Mouse (Mus musculus): Measurements from ENCODE around the gene Ccl3. TPM values are rescaled to one million over a fixed set of nuclear protein-coding genes. Genes with fewer than 3 reads are reported as not detected.
A peak's percentile ranks its signal among the peaks of the same experiment; 100 is the strongest.

Gene Ccl3
- under 1 TPM in 1 of 2 experiments, not detected in 1; 0.35 TPM for total RNA-seq (2021)

DNA sequence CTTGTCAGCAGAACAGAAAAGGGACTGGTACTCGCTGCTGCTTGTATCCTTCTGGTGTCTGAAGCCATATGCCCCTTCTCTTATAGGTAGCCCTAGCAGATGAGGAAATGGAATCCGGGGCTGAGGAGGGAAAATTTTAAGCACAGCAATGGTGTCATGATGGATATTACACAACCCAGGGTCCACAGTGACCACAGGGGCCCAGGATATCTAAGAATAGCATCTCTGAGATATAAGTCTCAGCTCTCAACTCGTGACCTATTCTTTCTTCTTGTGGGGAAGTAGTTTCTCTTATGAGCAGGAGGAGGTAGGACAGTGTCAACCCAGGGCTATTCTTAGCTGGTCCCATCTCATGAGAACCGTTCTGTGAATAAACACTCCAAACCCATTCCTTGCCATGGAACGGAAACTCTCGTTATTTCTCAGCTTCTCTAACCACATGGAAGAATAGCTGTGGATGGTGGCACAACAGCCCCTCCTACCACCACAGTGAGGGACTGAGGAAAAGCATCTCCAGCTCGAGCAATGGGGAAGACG lies at the start of gene Ccl3:
Gene Ccl3, minus strand, starts transcription at position 51 of the 537 bp plus-strand sequence.
- DNase-seq = no peak
- intact Hi-C loops (cut with DNase I) = no loop called here

DNA sequence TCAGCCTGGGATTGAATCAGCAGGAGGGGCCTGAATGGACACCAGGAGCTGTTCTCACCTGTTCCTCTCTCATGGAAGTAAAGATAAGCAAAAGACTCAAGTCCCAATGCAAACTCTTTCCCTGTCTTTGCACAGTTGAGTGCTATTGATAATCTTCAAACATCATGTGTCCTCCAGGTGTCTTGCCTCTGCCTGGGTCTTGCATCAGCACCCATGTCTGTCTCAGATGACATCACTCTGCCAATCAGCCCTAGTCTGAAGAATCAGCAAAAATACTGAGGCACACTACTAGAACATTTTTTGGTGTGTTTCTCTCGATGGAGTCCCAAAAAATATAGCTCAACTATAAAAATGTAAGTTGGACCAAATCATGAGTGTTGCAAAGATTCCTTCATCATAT lies 42.9 kb upstream of the Ccl3 start:
- intact Hi-C loops (cut with DNase I) = no loop called here
- DNase-seq = no peak

DNA sequence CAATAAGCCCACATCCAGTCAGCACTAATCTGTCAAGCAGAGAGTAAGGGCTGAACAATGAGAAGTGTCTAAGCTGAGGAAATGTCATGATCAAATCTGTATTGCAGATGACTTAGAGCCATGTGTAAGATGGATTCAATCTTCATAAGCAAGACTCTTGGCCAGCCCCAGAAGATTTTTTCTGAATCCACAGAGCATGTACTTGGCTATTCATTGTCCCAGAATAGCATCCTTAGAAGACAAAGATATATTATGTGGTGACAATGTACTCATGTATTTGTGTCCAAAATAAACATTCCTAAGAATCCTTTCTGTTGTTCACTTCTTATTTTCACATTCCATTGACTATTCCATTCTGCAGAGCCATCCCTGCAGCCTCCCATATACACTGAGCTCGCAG lies 40.8 kb upstream of the Ccl3 start:
- no peak for DNase-seq
- intact Hi-C loops (cut with DNase I) = no loop called here

DNA sequence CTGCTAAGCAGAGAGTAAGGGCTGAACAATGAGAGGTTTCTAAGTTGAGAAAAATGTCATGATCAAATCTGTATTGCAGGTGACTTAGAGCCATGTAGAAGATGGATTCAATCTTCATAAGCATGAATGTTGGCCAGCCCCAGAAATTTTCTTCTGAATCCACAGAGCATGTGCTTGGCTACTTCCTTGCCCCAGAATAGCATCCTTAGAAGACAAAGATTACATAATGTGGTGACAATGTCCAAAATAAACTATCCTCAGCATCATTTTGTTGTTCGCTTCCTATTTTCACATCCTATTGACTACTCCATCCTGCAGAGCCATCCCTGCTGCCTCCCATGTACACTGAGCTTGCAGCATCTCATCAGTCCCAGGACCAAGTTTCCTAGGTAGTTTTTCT lies 26.5 kb upstream of the Ccl3 start:
- no peak for DNase-seq
- intact Hi-C loops (cut with DNase I) = no loop called here

DNA sequence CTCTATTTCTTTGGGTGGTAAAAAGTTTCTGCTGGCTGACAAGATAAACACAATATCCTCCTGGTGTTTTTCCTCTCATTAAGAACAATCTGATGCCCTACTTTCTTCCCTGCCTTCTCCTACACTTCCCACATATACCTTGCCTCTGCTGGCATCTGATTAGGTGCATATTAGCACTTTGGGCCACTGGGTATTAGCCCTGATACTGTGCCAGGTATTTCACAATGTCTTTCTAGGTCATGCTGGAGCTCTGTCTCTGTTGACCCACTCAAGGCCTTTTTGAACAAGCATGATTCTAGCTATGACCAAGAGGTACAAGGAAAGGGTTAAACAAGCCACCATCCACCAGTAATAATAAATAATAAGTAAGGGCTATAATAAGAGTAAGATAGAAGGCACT lies 22.6 kb upstream of the Ccl3 start:
- intact Hi-C loops (cut with DNase I) = no loop called here
- DNase-seq = no peak

DNA sequence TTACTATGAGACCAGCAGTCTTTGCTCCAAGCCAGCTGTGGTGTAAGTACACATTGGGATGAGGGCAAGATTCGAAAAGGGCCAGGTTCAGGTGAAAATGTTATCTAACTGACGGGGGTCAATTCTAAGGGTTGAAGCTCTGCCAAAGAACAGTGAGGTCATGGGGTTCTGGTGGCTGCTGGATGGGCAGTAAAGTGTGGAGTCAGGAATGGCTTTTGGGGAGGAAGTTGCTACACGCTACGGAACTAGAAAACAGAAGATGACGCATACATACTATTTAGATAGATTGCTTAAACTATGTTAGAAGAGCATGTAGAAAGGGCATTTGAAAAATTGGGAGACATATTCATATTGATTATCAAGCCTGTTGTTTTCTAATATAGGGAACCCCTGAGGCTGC lies 14.4 kb upstream of the Ccl3 start:
- intact Hi-C loops (cut with DNase I) = no loop called here
- DNase-seq = no peak

DNA sequence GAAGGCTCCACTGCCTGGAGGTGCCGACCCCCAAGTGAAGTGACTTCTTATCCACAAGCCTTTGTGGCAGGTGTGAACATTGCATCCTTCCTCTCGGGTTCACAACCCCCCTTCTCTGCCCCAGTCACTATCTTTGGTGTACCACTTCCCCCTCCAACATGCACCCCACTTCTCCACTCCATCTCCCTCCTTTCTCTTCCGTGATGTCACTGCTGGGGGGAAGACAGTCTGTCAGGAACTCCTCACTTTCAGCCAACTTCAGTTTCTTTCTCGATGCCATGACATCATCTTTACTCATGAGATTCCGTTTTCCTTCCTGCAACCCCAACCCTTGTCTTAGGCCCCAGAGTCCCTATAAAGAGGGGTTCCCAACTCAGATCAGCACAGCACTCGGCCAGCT lies 13.0 kb upstream of the Ccl3 start, which contains the start of gene Ccl4:
Gene Ccl4, plus strand, starts transcription at position 381 of the 400 bp plus-strand sequence.
- DNase-seq = no peak
- intact Hi-C loops (cut with DNase I) = no loop called here

DNA sequence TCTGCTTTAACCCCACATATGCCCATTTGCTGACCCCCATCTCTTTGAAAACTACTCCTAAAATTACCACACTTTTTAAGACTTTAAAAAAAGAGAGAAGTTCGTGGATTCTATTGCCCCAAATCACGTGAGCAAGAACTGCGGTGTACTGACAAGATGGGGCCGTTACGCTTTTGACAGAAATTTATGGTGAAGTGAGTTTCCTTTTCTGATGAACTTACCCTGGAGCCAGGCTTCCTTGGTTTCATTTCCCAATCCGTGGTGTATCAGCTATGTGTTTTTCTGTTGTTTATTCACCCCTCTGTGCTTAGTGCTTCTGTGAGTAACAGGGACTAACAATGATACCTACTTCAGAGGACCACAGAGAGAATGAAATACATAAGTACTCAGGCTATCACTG lies 9.6 kb upstream of the Ccl3 start:
- no peak for DNase-seq
- intact Hi-C loops (cut with DNase I) = no loop called here

DNA sequence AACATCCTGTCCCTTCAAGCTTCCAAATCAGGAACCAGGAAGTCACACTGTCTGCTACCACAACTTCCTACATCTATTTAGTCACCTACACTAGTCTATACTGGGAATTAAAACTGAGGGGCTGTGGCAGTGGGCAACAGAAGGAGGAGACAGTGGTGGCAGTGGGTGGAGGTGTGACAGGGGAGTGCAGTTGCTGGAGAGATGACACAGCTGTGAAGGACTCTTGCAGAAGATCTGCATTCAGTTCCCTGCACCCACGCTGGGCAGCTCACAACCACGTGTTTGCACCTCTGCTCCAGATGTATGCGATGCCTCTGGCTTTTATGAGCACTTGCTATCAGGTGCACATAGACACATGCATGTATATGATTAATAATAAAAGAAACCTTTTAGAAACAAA lies 8.4 kb upstream of the Ccl3 start:
- intact Hi-C loops (cut with DNase I) = no loop called here
- no peak for DNase-seq

DNA sequence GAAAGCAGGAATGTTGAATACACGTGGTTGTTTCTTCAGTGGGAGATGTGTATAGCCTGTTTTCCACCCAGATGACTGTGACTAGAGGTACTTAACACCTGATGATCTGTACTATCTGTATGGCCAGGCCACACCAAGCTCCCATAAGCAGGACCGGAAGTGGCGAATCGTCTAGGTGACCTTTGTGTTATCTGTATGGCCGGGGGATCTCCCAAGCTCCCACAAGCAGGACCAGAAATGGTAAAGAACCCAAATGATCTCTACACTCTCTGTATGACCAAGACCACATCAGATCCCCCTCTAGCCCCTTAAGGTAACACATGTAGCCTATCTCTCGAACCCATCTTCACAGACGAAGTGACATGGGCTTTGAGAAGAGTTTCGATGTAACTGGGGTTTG lies 5.5 kb upstream of the Ccl3 start:
- no peak for DNase-seq
- intact Hi-C loops (cut with DNase I) = no loop called here

DNA sequence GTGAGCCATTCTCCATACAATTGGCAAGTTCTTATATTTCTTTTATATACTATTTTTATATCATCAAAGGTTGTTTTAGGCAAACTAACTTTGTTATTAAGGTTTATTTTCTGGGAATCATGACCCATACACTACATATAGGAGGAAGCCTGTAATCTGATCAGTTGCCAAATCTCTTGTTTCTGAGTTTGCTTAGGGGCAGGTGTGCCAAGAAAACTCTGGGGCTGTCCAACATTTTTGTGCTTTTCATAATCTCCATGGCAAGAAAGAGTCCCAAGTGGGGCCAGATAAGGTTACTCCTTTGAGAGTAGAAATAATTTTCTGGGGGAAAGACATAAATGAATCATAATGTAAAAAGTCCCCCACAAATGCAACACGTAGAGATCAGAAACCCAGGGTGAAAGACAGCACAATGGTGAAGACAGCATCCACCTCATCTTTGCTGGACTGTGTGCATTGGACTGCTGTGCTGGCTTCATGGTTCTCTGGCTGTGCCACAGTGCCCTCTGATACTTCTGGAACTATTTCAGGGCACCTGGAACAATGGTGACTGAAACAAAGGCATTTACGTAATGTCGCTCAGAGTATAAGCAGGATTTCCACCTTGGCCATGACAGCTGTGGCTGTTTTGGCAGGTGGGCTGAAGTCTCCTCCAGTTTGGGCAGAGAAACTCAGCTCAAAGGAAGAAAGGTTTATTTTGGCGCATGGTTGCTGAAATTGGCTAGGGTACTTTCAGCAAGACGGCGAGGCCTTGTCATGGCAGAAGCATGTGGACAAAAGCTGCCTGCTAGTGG lies 2.6 kb downstream of the Ccl3 start:
- DNase-seq = no peak
- intact Hi-C loops (cut with DNase I) = no loop called here

DNA sequence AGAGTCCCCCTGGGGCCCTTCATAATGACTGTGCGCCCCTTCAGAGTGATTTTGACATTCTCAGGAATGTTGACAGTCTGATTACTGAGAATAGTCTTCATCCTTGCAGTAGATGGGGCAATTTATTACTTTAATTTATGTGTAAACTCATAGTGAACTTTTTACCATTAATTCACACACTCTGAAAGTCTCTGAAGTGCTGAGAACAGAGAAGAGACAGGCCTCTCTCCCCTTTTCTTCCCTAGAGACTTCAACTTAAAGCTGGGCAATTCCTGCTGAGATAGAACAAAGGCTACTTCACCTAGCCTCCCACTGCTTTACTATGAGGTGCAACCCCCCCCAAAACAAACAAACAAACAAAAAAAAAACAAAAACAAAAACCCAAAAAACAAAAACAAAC lies 3.6 kb downstream of the Ccl3 start, which contains the start of gene Rpl9-ps1:
Gene Rpl9-ps1, minus strand, starts transcription at position 101 of the 400 bp plus-strand sequence.
- DNase-seq = no peak
- intact Hi-C loops (cut with DNase I) = no loop called here

DNA sequence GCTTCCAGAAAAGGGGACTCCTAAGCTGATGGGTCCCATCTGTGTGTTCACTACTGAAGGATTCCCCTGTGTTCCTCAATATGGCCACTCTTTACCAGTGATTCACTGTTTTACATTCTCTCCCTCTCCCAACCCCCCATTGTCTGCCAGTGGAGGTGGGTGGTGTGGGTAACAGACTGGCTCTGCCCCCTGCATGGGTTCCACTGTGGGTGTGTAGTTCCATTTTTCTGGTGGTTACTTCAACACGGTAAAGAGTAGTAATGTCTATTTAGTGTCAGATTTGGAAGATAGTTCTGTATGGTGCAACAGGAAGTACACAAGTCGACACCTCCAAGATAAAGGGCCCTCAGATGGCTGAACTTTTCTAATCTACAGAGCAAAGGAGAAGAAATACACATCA lies 7.9 kb downstream of the Ccl3 start:
- intact Hi-C loops (cut with DNase I) = no loop called here
- no peak for DNase-seq

DNA sequence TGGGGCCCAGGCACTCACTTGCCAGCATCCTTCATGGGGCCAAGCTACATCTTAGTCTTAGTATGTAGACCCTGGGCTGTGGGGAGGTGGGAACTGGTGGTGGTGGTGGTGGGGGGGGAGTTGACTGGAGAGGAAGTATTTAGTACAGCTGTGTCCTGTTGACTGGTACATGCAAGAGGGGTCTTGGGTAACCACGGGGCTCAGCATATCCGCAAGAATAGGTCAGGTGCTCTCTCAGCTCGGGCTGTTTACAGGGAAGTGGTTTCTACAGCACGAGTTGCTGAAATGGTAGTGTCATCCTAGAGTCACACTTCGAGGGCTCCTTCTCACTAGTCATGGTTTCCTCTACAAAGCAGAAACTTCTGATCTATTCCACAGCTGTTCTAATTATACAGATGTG lies 9.0 kb downstream of the Ccl3 start:
- peak in 1 of 2 experiments; percentile 18 for DNase-seq
- intact Hi-C loops (cut with DNase I) = no loop called here

DNA sequence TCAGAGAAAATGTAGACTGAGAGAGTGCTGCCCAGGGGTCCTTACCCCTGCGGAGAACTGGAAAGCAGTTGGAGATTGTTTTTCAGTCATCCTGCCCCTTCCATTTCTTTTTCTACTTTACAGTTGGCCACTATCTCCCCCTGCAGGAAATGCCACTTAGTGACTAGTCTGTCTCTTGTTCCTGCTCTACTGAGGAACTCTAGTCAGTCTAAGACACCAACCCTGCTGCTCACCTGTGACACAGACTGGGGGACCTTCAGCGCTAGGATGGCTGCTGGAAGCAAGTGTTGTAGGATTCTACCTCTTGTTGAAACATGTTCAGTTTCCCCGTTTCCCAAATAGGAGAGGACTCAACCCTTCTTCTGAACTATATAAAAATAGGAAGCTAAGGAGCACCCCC lies 9.6 kb downstream of the Ccl3 start:
- DNase-seq = peak; percentile 34 to 38
- intact Hi-C loops (cut with DNase I) = no loop called here

DNA sequence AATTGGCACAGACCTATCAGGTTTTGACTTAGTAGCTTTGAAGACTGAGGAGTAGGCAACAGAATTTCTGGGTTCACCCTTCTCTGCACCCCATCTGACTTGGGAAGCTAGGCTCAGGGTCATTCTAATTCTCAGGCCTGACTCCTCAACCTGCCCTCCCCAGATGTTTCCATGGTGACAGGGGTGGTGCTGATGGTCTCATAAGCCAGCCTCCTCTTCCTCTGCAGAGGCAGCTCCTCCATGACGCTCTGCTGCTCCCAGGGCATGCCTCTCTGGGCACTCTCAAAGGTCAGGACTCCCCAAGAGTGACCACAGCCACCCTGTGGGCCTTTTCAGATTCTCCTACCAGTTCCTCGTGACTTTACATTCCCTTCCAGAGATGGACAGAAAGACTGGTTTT lies 10.2 kb downstream of the Ccl3 start:
- DNase-seq = no peak
- intact Hi-C loops (cut with DNase I) = no loop called here

DNA sequence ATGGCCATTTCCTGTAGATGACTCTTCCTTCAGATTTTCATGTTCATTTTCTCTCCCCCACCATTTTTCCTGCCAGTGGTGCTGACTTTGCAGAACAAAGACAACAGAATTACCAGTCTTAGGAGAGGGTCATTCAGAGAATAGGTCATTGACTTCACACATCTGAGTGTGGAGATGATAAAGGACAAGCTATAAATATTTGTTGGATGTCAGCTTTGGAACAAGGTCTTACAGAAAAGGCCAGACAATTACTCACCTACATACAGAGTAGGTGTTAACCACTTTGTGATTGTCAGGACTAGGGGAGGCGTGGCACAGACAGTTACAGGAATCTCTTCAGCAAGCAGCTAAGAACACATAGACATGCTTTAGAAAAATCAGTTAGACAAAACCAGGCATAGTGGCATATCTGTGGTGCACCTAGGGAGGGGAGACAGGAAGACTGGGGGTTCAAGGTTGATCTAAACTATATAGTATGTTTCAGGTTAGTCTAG lies 12.4 kb downstream of the Ccl3 start:
- DNase-seq = peak; percentile 37 to 52
- intact Hi-C loops (cut with DNase I) = no loop called here

DNA sequence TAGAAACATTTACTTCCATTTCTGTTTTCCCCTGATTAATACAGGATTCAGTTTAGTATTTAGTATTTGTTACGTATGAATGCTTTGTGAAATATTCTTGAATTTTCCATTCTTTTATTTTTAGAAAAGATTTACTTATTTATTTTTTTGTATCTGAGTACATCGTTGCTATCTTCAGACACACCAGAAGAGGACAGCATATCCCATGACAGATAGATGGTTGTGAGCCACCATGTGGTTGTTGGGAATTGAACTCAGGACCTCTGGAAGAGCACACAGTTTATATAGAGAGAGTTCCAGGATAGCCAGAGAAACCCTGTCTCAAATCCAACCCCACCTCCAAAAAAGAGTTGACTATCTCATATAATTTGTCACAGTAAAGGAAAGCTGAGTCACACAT lies 14.3 kb downstream of the Ccl3 start:
- intact Hi-C loops (cut with DNase I) = no loop called here
- DNase-seq = no peak

DNA sequence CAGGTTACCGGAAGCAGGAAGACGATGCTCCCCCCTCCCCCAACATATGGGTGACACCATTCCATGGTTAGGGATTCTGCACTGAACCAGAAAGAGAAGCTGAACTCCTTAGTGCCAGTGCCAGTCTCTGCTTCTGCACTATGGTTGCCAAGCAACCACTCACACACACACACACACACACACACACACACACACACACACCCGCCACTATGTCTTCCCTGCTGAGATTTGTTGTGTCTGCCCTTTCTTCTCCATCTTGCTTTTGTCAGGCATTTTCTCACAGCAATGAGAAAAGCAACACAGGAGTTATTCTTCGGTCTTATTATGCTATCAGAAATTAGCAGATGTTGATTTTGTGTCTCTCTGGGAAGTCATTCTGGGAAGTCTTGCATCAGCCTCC lies 14.7 kb downstream of the Ccl3 start:
- intact Hi-C loops (cut with DNase I) = no loop called here
- DNase-seq = no peak

DNA sequence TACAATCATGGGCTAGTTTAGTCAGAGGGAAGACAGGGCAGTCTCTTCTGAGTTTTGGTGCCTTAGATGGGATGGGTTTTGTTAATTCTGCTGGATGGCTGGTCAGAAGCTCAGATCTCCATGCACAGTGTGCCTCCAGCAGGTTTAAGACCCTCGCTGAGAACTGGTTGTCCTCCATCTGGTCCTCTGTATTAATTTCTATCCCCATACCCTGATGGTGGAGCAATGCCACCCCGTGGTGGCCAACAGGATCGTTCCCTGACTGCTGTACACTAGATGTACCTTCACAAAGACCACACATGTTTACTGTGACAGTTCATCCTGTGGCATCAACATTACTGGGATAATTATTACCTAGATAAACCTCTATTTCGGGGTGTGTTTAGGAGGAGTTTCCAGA lies 16.4 kb downstream of the Ccl3 start:
- intact Hi-C loops (cut with DNase I) = loop anchor here (2.0 kb wide), 2 partner anchors 76 to 106 kb away; no protein-coding TSS in a partner anchor
- DNase-seq = peak in 1 of 2 experiments; percentile 44

DNA sequence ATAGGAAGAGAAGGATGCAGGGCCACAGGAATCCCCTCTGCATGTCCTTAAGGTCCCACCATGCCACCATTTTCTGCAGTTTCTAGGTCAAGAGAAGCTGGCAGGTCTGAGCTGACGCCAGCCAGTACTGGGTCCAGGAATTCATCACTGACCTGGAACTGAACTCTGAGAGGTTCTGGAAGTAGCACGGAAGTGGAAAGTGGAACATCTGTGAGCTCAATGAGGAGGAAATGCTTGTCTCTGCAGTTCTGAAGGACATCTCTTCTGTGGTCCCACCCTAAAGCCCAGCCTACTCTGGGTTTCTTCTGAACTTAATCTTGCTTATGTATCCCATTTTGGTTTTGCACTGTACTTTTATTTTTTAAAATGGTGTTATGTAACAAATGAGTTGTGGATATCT lies 18.1 kb downstream of the Ccl3 start:
- no peak for DNase-seq
- intact Hi-C loops (cut with DNase I) = no loop called here

DNA sequence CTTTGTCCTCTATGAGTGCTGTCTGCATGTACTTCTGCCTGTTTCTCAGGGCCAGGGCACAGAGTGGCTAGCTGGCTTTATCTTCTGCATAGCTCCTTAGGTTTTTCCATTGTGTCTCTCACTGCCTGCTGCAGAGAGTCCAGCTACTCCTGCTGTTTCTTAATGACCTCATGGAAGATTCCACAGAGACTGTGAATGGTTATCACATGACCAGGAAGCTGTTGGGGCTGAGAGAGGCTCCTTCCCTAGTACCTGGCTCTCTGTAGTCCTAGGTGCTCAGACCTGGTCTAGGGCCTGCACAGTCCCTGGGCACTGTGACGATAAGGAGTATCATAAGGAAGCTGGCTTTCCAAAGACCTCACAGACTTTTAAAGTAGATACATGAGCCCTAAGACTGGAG lies 18.5 kb downstream of the Ccl3 start:
- intact Hi-C loops (cut with DNase I) = no loop called here
- DNase-seq = no peak
